Mouse (Mus musculus): ENCODE results near the gene Fubp1.

- TF ChIP-seq CTCF (IDR thresholded peaks at IDR 0.05; ENCODE audit: insufficient read depth, low read depth, low read length) (no peak), POLR2A (IDR thresholded peaks at IDR 0.05; ENCODE audit: insufficient read depth, low read depth, low read length) (no peak)
These were observed 638 bp downstream of the Fubp1 start for GRCm38 (mm10) chr3:152210728-152211391.

Measured in olfactory bulb, adult 2 months (tissue).